Comparison of ENCODE assay signal across 25 mouse cellular contexts in genomic region chr16:17984231-17984630, GRCm38 (mm10). TPM values are rescaled to one million over a fixed set of nuclear protein-coding genes. Genes with fewer than 3 reads are reported as not detected.
"Had no signal": no experiment of that assay in that cellular context is flagged by ENCODE, and none has a peak within 500 bp of the region (broad histone marks: within the 10 kb centered on the region; RNA-seq: fewer than 3 reads in every experiment).

No protein-coding gene starts in this region.

- H3K27me3 ChIP-seq: limb, embryonic 13.5 days; liver, embryonic 13.5 days; midbrain, embryonic 15.5 days; neural tube, embryonic 12.5 days; neural tube, embryonic 15.5 days had no signal

- H3K27ac ChIP-seq: kidney, postnatal 0 days; layer of hippocampus, adult 2 months; limb, embryonic 13.5 days; liver, embryonic 13.5 days; midbrain, embryonic 12.5 days; midbrain, embryonic 15.5 days; neural tube, embryonic 12.5 days; stomach, postnatal 0 days had no signal

- DNase-seq: kidney, adult 2 months; kidney, postnatal 25 days; layer of hippocampus, adult 9-11 months; liver, embryonic 13.5 days; lung, adult 2 months; right cerebral cortex, adult 18-20 months; right cerebral cortex, postnatal 14 days; right cerebral cortex, postnatal 4 days; thymus, postnatal 25 days had no signal

- H3K4me3 ChIP-seq: layer of hippocampus, adult 2 months; limb, embryonic 13.5 days; liver, embryonic 13.5 days; midbrain, embryonic 12.5 days; midbrain, embryonic 15.5 days; neural tube, embryonic 12.5 days; neural tube, embryonic 15.5 days had no signal

- ATAC-seq: midbrain, embryonic 15.5 days had no signal

- H3K9ac ChIP-seq: limb, embryonic 13.5 days; liver, embryonic 13.5 days; midbrain, embryonic 12.5 days; midbrain, embryonic 15.5 days; neural tube, embryonic 12.5 days; neural tube, embryonic 15.5 days had no signal

- H3K4me2 ChIP-seq: limb, embryonic 13.5 days; liver, embryonic 13.5 days; midbrain, embryonic 12.5 days; midbrain, embryonic 15.5 days; neural tube, embryonic 12.5 days; neural tube, embryonic 15.5 days had no signal

- H3K4me1 ChIP-seq: midbrain, embryonic 12.5 days; midbrain, embryonic 15.5 days; neural tube, embryonic 12.5 days; neural tube, embryonic 15.5 days had no signal

- H3K9me3 ChIP-seq: liver, embryonic 13.5 days; midbrain, embryonic 12.5 days; midbrain, embryonic 15.5 days; neural tube, embryonic 12.5 days; neural tube, embryonic 15.5 days had no signal

- H3K36me3 ChIP-seq: limb, embryonic 13.5 days; liver, embryonic 13.5 days; midbrain, embryonic 12.5 days; midbrain, embryonic 15.5 days; neural tube, embryonic 12.5 days; neural tube, embryonic 15.5 days had no signal

RNA-seq across cellular contexts. Expression of gene Vpreb2, which starts 4.0 kb away (rescaled TPM):
- total RNA-seq: layer of hippocampus, adult 2 months; layer of hippocampus, postnatal 25 days; left cerebral cortex, postnatal 10 days; left cerebral cortex, postnatal 36 days; liver, adult 2 months had no signal
- polyA plus RNA-seq: kidney, adult 2 months; kidney, embryonic 14.5 days; kidney, postnatal 0 days; large intestine, adult 2 months; limb, embryonic 13.5 days; liver, adult 2 months; lung, adult 2 months; lung, embryonic 16.5 days; midbrain, embryonic 12.5 days; midbrain, embryonic 15.5 days; neural tube, embryonic 12.5 days; neural tube, embryonic 15.5 days; stomach, embryonic 14.5 days; stomach, postnatal 0 days had no signal
